Mouse (Mus musculus) testis, adult 2 months (tissue): ENCODE data around the gene Rtn1. TPM values are rescaled to one million over a fixed set of nuclear protein-coding genes. Genes with fewer than 3 reads are reported as not detected.

Experiments
- H3K27ac ChIP-seq: fragments of 200-500 bp; 2 replicates; pipeline ENCODE4 v1.5.1; 2012; ENCODE audit warnings: low read depth, low read length; ENCODE audit not compliant: control insufficient read depth, insufficient read depth
- H3K27me3 ChIP-seq: fragments of 200-500 bp; 2 replicates; pipeline ENCODE4 v1.6.1; 2012; ENCODE audit warnings: mild to moderate bottlenecking, low read length, moderate library complexity; ENCODE audit not compliant: control insufficient read depth, insufficient read depth
- H3K36me3 ChIP-seq: fragments of 200-500 bp; 2 replicates; pipeline ENCODE4 v1.6.1; 2012; ENCODE audit warnings: mild to moderate bottlenecking, low read length; ENCODE audit not compliant: control insufficient read depth, insufficient read depth
- H3K4me1 ChIP-seq: fragments of 200-500 bp; 2 replicates; pipeline ENCODE4 v1.6.1; 2012; ENCODE audit warnings: low read length; ENCODE audit not compliant: control insufficient read depth, insufficient read depth
- H3K4me3 ChIP-seq: fragments of 200-500 bp; 2 replicates; pipeline ENCODE4 v1.5.1; 2012; ENCODE audit warnings: low read depth, mild to moderate bottlenecking, low read length, moderate library complexity, mixed read lengths; ENCODE audit not compliant: control insufficient read depth
- CTCF ChIP-seq: fragments of 200-500 bp; IDR thresholded peaks from 2 replicates; pipeline ENCODE4 v1.5.1; 2012; ENCODE audit warnings: low read depth, mild to moderate bottlenecking, inconsistent platforms, low read length, moderate library complexity; ENCODE audit not compliant: control insufficient read depth, insufficient read depth, insufficient replicate concordance
- POLR2A ChIP-seq: fragments of 200-500 bp; IDR thresholded peaks from 2 replicates; pipeline ENCODE4 v1.6.1; 2012; ENCODE audit warnings: low read depth, mild to moderate bottlenecking, inconsistent platforms, low read length, moderate library complexity; ENCODE audit not compliant: control insufficient read depth
- polyA plus RNA-seq: library from polyadenylated mRNA; depleted of rRNA; stranded (reverse); fragments of >200 nt; gene quantifications from 2 replicates; pipeline ENCODE4 v1.2.3, GENCODE M21; 2012

Gene Rtn1
- polyA plus RNA-seq, 1 experiment, result 30.8 TPM

- Histone ChIP-seq H3K4me3 (no peak overlapping the region), H3K4me1 (peaks cover 2% of the 10 kb centered on the region; the same call in 1 of the 2 replicates), H3K27ac (no peak overlapping the region), H3K36me3 (no peaks in the 10 kb centered on the region), H3K27me3 (no peaks in the 10 kb centered on the region)
- no peak for TF ChIP-seq CTCF
- TF ChIP-seq POLR2A, result no peak
These were observed 76.3 kb downstream of the Rtn1 start for GRCm38 (mm10) chr12:72332488-72333013.

- Histone ChIP-seq H3K36me3 (no peaks in the 10 kb centered on the region), H3K4me1 (peaks cover 2% of the 10 kb centered on the region; the same call in 1 of the 2 replicates), H3K4me3 (no peak overlapping the region), H3K27me3 (no peaks in the 10 kb centered on the region), H3K27ac (no peak overlapping the region)
- no peak for TF ChIP-seq CTCF
- no peak for TF ChIP-seq POLR2A
These were observed 76.9 kb downstream of the Rtn1 start for GRCm38 (mm10) chr12:72331912-72332487.

GRCm38 (mm10) chr12:72326087-72326486, 82.8 kb downstream of the Rtn1 start:
- Histone ChIP-seq H3K4me1 (no peaks in the 10 kb centered on the region), H3K27ac (no peak overlapping the region), H3K36me3 (no peaks in the 10 kb centered on the region), H3K27me3 (no peaks in the 10 kb centered on the region), H3K4me3 (no peak overlapping the region)
- TF ChIP-seq POLR2A, result no peak
- no peak for TF ChIP-seq CTCF

- Histone ChIP-seq H3K36me3 (no peaks in the 10 kb centered on the region), H3K4me3 (no peak overlapping the region), H3K4me1 (no peaks in the 10 kb centered on the region), H3K27me3 (no peaks in the 10 kb centered on the region), H3K27ac (no peak overlapping the region)
- TF ChIP-seq POLR2A, result no peak
- TF ChIP-seq CTCF, result no peak
These were observed 83.8 kb downstream of the Rtn1 start for GRCm38 (mm10) chr12:72325025-72325424.

GRCm38 (mm10) chr12:72324210-72324871, 84.5 kb downstream of the Rtn1 start:
- H3K27me3 ChIP-seq, result no peaks in the 10 kb centered on the region
- no peaks in the 10 kb centered on the region for H3K4me1 ChIP-seq
- no peak overlapping the region for H3K27ac ChIP-seq
- H3K36me3 ChIP-seq, result no peaks in the 10 kb centered on the region
- TF ChIP-seq CTCF, result no peak
- TF ChIP-seq POLR2A, result no peak
- no peak overlapping the region for H3K4me3 ChIP-seq

GRCm38 (mm10) chr12:72323778-72324177, 85.1 kb downstream of the Rtn1 start:
- Histone ChIP-seq H3K36me3 (no peaks in the 10 kb centered on the region), H3K27ac (no peak overlapping the region), H3K4me3 (no peak overlapping the region), H3K27me3 (no peaks in the 10 kb centered on the region), H3K4me1 (no peaks in the 10 kb centered on the region)
- TF ChIP-seq CTCF, result no peak
- TF ChIP-seq POLR2A, result no peak

- Histone ChIP-seq H3K4me3 (no peak overlapping the region), H3K27ac (no peak overlapping the region), H3K4me1 (no peaks in the 10 kb centered on the region), H3K27me3 (no peaks in the 10 kb centered on the region), H3K36me3 (no peaks in the 10 kb centered on the region)
- TF ChIP-seq CTCF, result no peak
- TF ChIP-seq POLR2A, result no peak
These were observed 93.0 kb downstream of the Rtn1 start for GRCm38 (mm10) chr12:72315732-72316465.
